Mouse (Mus musculus) heart, embryonic 15.5 days (tissue): ENCODE measurements at regions not wholly inside any gene's neighbourhood (a gene's known extent, or its start where the extent isn't known, plus 50 kb on each side); places are given as distances from the start of the nearest gene placed in this dataset.

Experiments
- ATAC-seq: fragments of 200-750 bp; cut with Nextera tagmentation; replicated peaks from 2 replicates; pipeline ENCODE4 v1.8.0; 2017; ENCODE audit warnings: low read depth, moderate TSS enrichment; ENCODE audit not compliant: insufficient number of reproducible peaks, insufficient read depth, low FRiP score
- H3K27ac ChIP-seq: fragments of 300-500 bp; sonication (generic); 2 replicates; pipeline ENCODE4 v1.5.1; 2015; ENCODE audit warnings: mild to moderate bottlenecking, inconsistent platforms
- H3K27me3 ChIP-seq: fragments of 300-500 bp; sonication (generic); 2 replicates; pipeline ENCODE4 v1.6.1; 2015; ENCODE audit warnings: inconsistent platforms
- H3K36me3 ChIP-seq: fragments of 300-500 bp; sonication (generic); 2 replicates; pipeline ENCODE4 v1.6.1; 2015; ENCODE audit warnings: mild to moderate bottlenecking, inconsistent platforms
- H3K4me1 ChIP-seq: fragments of 300-500 bp; sonication (generic); replicated peaks from 2 replicates; pipeline ENCODE4 v1.6.1; 2015; ENCODE audit warnings: inconsistent platforms
- H3K4me2 ChIP-seq: fragments of 300-500 bp; sonication (generic); 2 replicates; pipeline ENCODE4 v1.6.1; 2015; ENCODE audit warnings: inconsistent platforms, mild to moderate bottlenecking, moderate library complexity
- H3K4me3 ChIP-seq: fragments of 300-500 bp; sonication (generic); 2 replicates; pipeline ENCODE4 v1.5.1; 2015; ENCODE audit warnings: mild to moderate bottlenecking, inconsistent platforms
- H3K9ac ChIP-seq: fragments of 300-500 bp; sonication (generic); 2 replicates; pipeline ENCODE4 v1.6.1; 2015; ENCODE audit warnings: mild to moderate bottlenecking, inconsistent platforms
- H3K9me3 ChIP-seq: fragments of 300-500 bp; sonication (generic); replicated peaks from 2 replicates; pipeline ENCODE4 v1.6.1; 2016; ENCODE audit warnings: inconsistent platforms
- WGBS: fragments of 180-500 bp; shearing (Covaris S2); methylation state at CpG from one replicate; pipeline ENCODE4 v1.1.7; 2015; ENCODE audit warnings: mixed read lengths; 5-methylcytosine and 5-hydroxymethylcytosine counted together

GRCm38 (mm10) chr13:16716340-16716739 lies 704.7 kb downstream of the Inhba start:
- ATAC-seq, result no peak
- 25% methylated on average over 6 of the region's 6 CpGs for WGBS
- H3K27ac ChIP-seq, result no peak overlapping the region
- no peaks in the 10 kb centered on the region for H3K9me3 ChIP-seq
- H3K4me1 ChIP-seq, result peaks cover 20% of the 10 kb centered on the region
- H3K36me3 ChIP-seq, result no peaks in the 10 kb centered on the region
- no peaks in the 10 kb centered on the region for H3K27me3 ChIP-seq
- no peak overlapping the region for H3K4me2 ChIP-seq
- no peak overlapping the region for H3K4me3 ChIP-seq
- no peak overlapping the region for H3K9ac ChIP-seq

GRCm38 (mm10) chr13:16716796-16717749 lies 705.4 kb downstream of the Inhba start:
- 53% methylated on average over 5 of the region's 5 CpGs for WGBS
- no peak; the same call in 1 of the 2 replicates for ATAC-seq
- no peaks in the 10 kb centered on the region for H3K27me3 ChIP-seq
- H3K9ac ChIP-seq, result no peak overlapping the region
- peaks cover 20% of the 10 kb centered on the region for H3K4me1 ChIP-seq
- no peak overlapping the region for H3K4me2 ChIP-seq
- H3K4me3 ChIP-seq, result no peak overlapping the region
- no peaks in the 10 kb centered on the region for H3K36me3 ChIP-seq
- H3K9me3 ChIP-seq, result no peaks in the 10 kb centered on the region
- no peak overlapping the region for H3K27ac ChIP-seq

GRCm38 (mm10) chr13:16720090-16720489 lies 708.4 kb downstream of the Inhba start:
- Histone ChIP-seq H3K36me3 (no peaks in the 10 kb centered on the region), H3K27ac (no peak overlapping the region), H3K4me1 (peaks cover 13% of the 10 kb centered on the region), H3K9ac (no peak overlapping the region), H3K4me3 (no peak overlapping the region), H3K9me3 (no peaks in the 10 kb centered on the region), H3K4me2 (no peak overlapping the region), H3K27me3 (no peaks in the 10 kb centered on the region)
- WGBS, result 85% methylated on average over 2 of the region's 2 CpGs
- ATAC-seq, result no peak

- Histone ChIP-seq H3K36me3 (no peaks in the 10 kb centered on the region), H3K4me2 (no peak overlapping the region), H3K9me3 (no peaks in the 10 kb centered on the region), H3K4me1 (no peaks in the 10 kb centered on the region), H3K9ac (no peak overlapping the region), H3K27me3 (no peaks in the 10 kb centered on the region), H3K4me3 (no peak overlapping the region), H3K27ac (no peak overlapping the region)
- ATAC-seq, result no peak
- 71% methylated on average over 5 of the region's 5 CpGs for WGBS
These were observed 713.7 kb downstream of the Inhba start for GRCm38 (mm10) chr13:16725350-16725749.

GRCm38 (mm10) chr13:16738313-16738712 lies 726.7 kb downstream of the Inhba start:
- Histone ChIP-seq H3K4me3 (no peak overlapping the region), H3K27me3 (no peaks in the 10 kb centered on the region), H3K9ac (no peak overlapping the region), H3K4me1 (no peaks in the 10 kb centered on the region), H3K36me3 (no peaks in the 10 kb centered on the region), H3K4me2 (no peak overlapping the region), H3K27ac (no peak overlapping the region), H3K9me3 (no peaks in the 10 kb centered on the region)
- no peak for ATAC-seq
- WGBS, result 67% methylated on average over 1 of the region's 1 CpGs

GRCm38 (mm10) chr13:16739563-16739962 lies 727.9 kb downstream of the Inhba start:
- no peak for ATAC-seq
- no peak overlapping the region for H3K4me3 ChIP-seq
- no peak overlapping the region for H3K4me2 ChIP-seq
- 82% methylated on average over 3 of the region's 3 CpGs for WGBS
- H3K36me3 ChIP-seq, result no peaks in the 10 kb centered on the region
- H3K4me1 ChIP-seq, result no peaks in the 10 kb centered on the region
- H3K27me3 ChIP-seq, result no peaks in the 10 kb centered on the region
- no peak overlapping the region for H3K27ac ChIP-seq
- H3K9ac ChIP-seq, result no peak overlapping the region
- no peaks in the 10 kb centered on the region for H3K9me3 ChIP-seq

GRCm38 (mm10) chr13:16744237-16744636 lies 732.6 kb downstream of the Inhba start:
- Histone ChIP-seq H3K9ac (no peak overlapping the region), H3K36me3 (no peaks in the 10 kb centered on the region), H3K4me1 (no peaks in the 10 kb centered on the region), H3K4me3 (no peak overlapping the region), H3K27ac (no peak overlapping the region), H3K27me3 (no peaks in the 10 kb centered on the region), H3K9me3 (no peaks in the 10 kb centered on the region), H3K4me2 (no peak overlapping the region)
- WGBS, result 81% methylated on average over 1 of the region's 1 CpGs
- ATAC-seq, result no peak

GRCm38 (mm10) chr13:16745644-16746043 lies 734.0 kb downstream of the Inhba start:
- WGBS, result 76% methylated on average over 1 of the region's 1 CpGs

GRCm38 (mm10) chr13:16746451-16746850 lies 734.8 kb downstream of the Inhba start:
- Histone ChIP-seq H3K36me3 (no peaks in the 10 kb centered on the region), H3K9me3 (no peaks in the 10 kb centered on the region), H3K4me3 (no peak overlapping the region), H3K4me2 (no peak overlapping the region), H3K27me3 (no peaks in the 10 kb centered on the region), H3K4me1 (no peaks in the 10 kb centered on the region), H3K9ac (no peak overlapping the region), H3K27ac (no peak overlapping the region)
- 59% methylated on average over 1 of the region's 1 CpGs for WGBS
- ATAC-seq, result no peak

More at GRCm38 (mm10) chr13:16745644-16746043, 734.0 kb downstream of the Inhba start:
- Histone ChIP-seq H3K9me3 (no peaks in the 10 kb centered on the region), H3K36me3 (no peaks in the 10 kb centered on the region), H3K4me2 (no peak overlapping the region), H3K4me1 (no peaks in the 10 kb centered on the region), H3K4me3 (no peak overlapping the region), H3K27me3 (no peaks in the 10 kb centered on the region), H3K27ac (no peak overlapping the region), H3K9ac (no peak overlapping the region)
- no peak for ATAC-seq

- 56% methylated on average over 3 of the region's 3 CpGs for WGBS
These were observed 744.6 kb downstream of the Inhba start for GRCm38 (mm10) chr13:16756264-16756663.

GRCm38 (mm10) chr13:16760045-16760444 lies 748.4 kb downstream of the Inhba start:
- no peaks in the 10 kb centered on the region for H3K36me3 ChIP-seq
- no peak for ATAC-seq
- H3K4me2 ChIP-seq, result no peak overlapping the region
- H3K4me3 ChIP-seq, result no peak overlapping the region
- H3K27me3 ChIP-seq, result no peaks in the 10 kb centered on the region
- no peak overlapping the region for H3K9ac ChIP-seq
- H3K9me3 ChIP-seq, result no peaks in the 10 kb centered on the region
- no peak overlapping the region for H3K27ac ChIP-seq
- H3K4me1 ChIP-seq, result peaks cover 2% of the 10 kb centered on the region; the same call in 1 of the 2 replicates

More at GRCm38 (mm10) chr13:16756264-16756663, 744.6 kb downstream of the Inhba start:
- Histone ChIP-seq H3K9me3 (no peaks in the 10 kb centered on the region), H3K4me2 (no peak overlapping the region), H3K27ac (no peak overlapping the region), H3K4me1 (0 out of 2 replicates have a peak, but pooled peaks cover 2% of the 10 kb centered on the region), H3K36me3 (no peaks in the 10 kb centered on the region), H3K27me3 (no peaks in the 10 kb centered on the region), H3K4me3 (no peak overlapping the region), H3K9ac (no peak overlapping the region)
- no peak for ATAC-seq

- Histone ChIP-seq H3K9ac (no peak overlapping the region), H3K4me2 (no peak overlapping the region), H3K36me3 (no peaks in the 10 kb centered on the region), H3K9me3 (no peaks in the 10 kb centered on the region), H3K27me3 (no peaks in the 10 kb centered on the region), H3K27ac (no peak overlapping the region), H3K4me1 (no peaks in the 10 kb centered on the region; the same call in 1 of the 2 replicates), H3K4me3 (no peak overlapping the region)
- ATAC-seq, result 0 out of 2 replicates have a peak, but pooled peaks have one; percentile 31
- WGBS, result 59% methylated on average over 4 of the region's 4 CpGs
These were observed 749.8 kb downstream of the Inhba start for GRCm38 (mm10) chr13:16761415-16761814.
